Mouse (Mus musculus): ENCODE results near the gene H3f3b. TPM values are rescaled to one million over a fixed set of nuclear protein-coding genes. Genes with fewer than 3 reads are reported as not detected.

Gene H3f3b
- total and polyA plus RNA-seq, 3 experiments = 76.2 to 363 (median 270) TPM

DNA sequence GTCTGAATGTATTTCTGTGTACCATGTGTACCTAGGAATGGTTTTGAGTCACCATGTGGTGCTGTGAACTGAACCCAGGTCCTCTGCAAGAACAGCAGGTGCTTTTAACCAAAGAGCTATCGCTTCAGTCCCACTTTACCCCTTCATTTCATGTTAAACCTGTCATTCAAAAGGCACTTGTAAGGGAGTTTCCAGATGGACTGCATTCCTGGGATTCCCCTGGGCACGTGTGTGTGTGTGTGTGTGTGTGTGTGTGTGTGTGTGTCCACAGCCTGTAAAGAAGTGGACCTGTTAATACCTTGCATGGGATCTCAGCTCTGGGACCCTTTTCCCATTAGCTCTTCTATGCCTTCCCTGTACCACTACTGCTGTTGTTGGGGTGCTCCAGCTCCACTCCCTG, 21.8 kb upstream of the H3f3b start:
- no peak for DNase-seq

DNA sequence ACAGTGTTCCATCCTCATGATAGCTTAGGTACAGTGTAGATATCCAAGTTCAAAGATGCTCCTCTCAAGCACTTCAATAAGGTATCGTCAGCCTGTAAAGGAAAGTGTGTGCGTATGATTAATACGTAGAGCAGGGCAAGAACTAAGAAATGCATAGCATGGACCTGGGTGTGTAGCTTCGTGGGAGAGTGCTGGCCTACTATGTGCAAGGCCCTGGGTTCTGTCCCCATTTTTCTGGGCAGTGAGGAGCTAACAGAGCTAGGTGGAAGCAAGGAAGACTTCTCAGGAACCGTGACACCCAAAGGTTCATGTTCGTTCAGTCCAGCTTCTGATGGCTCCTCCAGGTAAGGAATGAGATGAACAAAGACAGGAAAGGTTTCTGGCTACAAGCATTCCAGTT, 17.4 kb upstream of the H3f3b start:
- no peak for DNase-seq

DNA sequence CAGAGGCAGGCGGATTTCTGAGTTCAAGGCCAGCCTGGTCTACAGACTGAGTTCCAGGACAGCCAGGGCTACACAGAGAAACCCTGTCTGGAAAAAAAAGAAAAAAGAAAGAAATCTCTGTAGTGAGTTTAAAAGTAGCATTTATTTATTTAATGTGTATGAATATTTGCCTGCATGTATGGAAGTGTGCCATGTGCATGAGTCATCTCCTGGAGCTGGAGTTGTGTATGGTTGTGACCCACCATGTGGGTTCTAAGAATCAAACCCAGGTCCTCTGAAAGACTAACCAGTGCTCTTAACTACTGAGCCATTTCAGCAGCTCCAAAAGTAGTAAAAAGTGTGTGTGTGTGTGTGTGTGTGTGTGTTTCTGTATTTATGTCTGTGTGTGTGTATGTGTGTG, 15.5 kb upstream of the H3f3b start:
- no peak for DNase-seq

DNA sequence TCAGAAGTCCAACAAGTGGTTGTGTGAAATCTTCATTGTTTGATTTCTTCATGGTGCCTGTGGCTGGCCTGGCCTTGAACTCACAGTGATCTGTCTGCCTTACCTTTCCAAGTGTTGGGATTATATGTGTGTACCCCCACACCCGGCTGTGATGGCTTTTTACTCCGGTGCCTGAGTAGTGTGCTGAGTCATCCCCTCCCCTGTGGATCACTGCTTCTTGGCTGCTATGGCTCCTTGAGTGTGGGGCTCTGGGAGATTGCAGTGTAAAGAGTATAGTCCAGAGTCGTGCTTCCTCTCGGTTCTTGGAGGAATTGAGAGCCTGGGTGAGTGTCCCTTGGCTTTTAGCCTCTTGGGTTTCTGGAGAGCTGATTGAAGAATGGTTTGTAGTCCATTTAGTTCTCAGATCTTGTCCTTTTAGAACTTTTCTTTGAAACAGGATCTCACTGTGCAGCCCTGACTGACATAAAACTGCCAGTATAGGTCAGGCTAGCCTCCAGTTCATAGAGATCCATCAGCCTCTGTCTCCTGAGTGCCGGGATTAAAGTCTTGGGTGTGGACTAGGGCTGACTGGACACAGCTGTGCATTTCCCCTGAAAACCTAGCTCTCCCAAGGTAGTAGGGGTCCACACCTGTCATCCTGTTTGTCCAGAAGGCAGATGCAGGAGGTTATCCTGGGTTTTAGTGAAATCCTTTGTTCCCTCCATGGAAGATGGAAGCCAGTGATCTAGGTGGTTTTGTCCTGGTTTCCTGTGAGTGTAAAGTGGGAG, 14.8 kb upstream of the H3f3b start:
- no peak for DNase-seq

DNA sequence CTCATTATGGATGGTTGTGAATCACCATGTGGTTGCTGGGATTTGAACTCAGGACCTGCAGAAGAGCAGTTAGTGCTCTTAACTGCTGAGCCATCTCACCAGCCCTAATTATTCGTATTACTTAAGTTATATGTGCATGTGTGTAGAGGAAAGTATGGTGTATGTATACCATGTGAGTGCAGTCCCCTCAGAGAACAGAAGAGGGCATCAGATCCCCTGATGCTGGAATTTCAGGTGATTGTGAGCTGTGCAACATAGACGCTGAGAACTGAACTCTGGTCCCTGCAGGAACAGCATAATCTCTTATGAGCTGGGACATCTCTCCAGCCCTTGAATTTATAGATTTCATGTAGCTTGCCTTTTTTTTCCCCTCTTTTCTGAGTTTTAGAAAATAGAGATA, 14.1 kb upstream of the H3f3b start:
- DNase-seq = no peak

DNA sequence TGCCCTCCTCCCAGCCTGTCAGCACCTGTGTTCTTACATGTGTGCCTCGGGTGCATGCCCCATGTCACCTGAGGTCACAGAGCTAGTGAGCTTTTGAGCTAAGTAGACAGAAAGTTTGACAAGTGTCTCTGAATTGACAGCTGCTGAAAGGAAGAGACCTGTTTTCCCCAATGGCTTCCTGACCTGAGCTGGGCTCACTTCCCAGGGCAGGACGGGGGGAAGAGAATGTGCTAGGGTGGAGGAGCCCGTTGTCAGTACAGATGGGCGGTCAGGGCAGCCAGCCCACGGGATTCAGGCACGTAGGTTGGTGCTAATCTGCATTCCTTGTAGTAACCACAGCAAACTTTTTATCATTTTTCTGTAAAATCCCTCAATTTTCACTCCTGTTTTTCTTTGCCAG, 12.8 kb upstream of the H3f3b start:
- no peak for DNase-seq

DNA sequence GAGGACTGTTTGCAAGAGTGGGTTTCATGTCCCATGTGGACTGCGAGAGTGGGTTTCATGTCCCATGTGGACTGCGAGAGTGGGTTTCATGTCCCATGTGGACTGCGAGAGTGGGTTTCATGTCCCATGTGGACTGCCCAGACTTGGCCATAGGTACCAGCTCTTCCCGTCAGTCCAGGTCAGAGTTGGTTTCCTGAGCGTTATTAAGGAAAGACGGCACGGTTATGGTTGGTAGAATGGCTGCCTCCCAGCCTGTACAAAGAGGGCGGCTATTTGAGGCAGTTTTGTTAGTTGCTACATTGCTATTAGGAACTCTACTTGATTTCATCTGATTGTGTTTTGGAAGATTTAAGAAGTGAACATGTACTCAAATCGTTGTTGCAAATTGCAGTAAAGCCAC, 10.1 kb upstream of the H3f3b start:
- no peak for DNase-seq

DNA sequence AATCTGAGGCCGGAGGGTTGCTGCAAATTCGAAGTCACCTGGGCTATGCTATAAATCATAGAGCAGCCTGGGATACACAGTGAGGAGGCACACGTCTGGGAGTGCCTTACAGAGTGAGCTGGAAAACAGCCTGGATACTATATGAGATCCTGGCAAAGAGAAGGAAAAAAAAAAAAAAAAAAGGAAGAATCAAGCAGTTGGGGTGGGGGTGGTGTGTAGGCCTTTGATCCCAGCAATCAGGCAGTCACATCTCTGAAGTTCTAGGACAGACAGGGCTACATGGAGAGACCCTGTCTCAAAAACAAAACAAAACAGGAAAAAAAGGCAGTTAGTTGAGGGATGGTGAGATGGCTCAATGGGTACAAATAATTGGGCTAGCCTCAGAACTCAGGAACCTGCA, 8.9 kb upstream of the H3f3b start:
- DNase-seq = no peak

DNA sequence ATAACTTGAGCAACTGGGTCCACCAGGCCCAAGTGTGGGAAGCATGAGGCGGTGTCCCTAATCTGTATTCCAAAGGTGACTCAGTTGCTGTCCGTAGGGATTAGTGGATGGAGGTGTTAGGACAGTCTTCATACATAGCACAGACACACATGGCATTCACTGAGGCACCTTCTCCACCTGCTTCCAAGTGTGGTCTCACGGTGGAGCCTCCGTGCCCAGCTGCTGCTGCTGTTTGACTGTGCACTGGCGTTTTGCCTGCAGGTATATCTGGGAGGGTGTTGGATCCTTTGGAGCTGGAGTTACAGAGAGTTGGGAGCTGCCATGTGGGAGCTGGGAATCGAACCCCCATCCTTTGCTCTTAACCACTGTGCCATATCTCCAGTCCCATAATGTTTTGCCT, 6.8 kb upstream of the H3f3b start:
- no peak for DNase-seq

DNA sequence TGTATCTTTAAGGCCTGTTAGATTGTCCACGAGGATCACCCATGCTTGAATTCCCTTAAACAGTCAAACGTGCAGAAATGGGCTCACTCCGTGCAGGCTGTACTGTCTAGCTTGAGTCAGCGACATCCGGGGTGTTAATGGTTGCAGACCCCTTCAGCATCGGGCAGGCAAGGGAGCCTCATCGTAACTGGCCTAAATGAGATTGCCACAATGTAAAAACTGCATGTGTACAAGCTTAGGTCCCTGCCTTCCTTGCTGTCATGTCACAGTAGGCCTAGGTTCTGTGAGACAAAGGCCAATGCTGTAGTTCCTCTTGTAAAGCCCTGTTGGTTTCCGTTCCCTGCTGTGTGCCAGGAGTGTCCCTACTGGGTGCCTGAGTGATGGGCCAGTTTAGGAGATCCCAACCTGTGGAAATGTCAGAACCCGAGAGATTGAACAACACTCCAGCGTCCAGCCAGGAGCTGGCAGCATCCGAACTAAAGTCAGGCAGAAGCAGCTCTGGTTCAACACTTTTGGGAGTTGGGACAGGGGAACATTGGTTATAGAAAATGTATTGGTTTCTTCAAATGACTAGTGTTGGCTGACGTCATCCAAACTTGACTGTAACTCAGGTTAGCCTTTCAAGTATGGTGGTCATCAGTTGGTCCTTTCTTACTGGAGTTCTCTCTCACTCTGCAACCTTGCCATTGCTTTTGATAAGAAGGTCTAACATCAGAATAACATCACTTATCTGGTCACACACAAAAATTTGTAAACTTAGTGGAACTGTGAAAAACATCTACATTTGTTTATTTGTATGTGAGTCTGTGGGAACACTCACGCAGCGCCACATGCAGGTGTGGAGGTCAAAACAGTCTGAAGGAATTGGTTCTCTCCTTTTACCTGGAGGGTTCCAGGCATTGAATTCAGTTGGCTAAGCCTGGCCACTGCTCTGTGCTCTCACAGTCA, 3.4 kb upstream of the H3f3b start:
- no peak for DNase-seq

DNA sequence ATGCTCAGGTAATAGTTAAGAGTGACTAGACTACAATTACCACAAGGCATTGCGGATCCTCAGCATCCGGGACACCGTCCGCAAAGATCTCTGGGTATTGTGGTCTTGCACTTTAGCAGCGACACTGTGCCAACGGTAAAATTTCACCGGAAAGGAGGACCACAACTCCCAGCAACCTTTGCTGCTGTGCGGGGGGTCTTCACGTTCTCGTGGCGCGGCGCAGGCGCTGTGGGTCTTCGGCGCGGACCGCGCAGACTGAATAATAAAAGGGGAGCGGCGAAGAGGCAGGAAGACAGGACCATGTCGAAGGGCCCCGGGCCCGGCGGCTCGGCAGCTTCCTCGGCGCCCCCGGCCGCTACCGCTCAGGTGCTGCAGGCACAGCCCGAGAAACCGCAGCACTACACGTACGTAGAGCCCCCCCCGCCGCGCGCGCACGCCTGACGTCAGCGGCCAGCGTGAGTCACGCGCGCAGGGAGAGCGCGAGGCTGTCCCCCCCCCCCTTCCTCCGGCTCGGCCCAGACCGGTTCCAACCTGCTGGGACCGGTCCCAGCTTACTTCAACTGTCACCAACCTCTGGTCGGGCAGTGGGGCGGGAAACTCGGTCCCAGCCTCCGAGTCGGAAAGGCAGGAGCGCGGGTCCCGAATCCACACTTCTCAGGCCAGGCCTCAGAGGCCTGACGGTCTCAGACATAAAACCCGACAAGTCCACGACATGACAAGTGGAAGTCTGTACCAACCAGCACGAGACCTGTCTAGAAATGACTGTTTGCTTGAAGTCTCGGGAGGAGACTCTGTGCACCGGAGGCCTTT, 2.5 kb upstream of the H3f3b start, which contains the start of gene Unk:
Gene Unk (plus strand): TSS at position 235 of the 810 bp plus-strand sequence.
- peak; percentile 98 for DNase-seq

DNA sequence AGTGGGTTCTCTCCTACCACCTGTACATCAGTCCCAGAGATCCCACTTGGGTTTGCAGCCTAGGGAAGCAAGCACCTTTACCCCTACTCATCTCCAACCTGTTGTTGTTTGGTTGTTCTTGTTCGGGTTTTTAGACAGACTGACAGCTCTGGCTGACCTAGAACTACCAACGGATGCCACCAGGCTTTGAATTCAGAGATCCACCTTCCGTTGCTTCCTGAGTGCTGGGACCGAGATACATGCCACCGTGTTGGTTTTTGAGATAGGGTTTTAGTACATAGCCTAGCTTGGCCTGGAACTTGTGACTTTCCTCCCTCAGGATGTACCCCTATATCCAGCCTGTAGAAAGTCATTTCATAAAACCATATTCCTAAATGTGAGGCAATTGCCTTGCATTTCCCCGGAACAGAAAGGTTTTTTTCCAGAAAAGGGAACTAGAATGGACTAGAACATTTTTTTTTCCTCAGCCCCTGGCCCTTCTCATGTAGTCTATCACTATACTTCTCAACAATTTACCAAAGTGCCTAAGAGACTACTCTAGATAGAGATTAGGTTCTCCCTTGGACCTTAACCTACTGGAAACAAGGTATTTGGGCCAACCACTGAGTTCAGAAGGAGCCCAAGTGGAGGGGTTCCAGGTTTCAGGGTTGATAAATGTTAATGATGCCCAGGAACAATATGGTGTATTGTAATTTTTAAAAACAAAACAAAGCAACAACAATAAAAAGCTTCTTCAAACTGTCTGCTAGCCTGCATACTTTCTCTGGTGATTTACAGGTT, 1.5 kb upstream of the H3f3b start:
- DNase-seq = no peak

DNA sequence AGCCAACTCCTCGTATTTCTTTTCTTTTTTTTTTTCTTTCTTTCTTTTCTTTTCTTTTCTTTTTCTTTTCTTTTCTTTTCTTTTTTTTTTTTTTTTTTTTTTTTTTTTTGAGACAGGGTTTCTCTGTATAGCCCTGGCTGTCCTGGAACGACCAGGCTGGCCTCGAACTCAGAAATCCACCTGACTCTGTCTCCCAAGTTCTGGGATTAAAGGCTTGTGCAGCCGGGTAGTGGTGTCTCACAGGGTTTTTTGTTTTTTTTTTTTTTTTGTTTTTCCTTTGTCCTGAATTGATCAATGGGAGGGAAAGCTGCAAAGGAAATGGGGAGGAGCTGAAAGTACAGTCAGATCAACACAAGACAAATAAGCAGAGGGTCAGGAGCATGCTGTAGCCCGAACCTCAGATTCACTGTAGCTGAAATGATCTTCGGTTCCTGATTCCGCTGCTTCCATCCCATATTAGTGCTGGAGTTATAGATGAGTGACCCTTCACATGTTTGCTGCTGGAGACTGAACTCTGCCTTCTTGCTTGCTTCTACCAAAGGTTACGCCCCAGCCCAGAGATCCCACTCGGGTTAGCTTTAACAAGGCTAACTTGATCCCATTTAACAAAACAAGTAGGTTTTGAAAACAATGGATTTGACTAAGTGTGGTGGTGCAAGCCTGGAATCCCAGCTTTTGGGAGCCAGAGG, 559 bp upstream of the H3f3b start:
- DNase-seq = no peak

DNA sequence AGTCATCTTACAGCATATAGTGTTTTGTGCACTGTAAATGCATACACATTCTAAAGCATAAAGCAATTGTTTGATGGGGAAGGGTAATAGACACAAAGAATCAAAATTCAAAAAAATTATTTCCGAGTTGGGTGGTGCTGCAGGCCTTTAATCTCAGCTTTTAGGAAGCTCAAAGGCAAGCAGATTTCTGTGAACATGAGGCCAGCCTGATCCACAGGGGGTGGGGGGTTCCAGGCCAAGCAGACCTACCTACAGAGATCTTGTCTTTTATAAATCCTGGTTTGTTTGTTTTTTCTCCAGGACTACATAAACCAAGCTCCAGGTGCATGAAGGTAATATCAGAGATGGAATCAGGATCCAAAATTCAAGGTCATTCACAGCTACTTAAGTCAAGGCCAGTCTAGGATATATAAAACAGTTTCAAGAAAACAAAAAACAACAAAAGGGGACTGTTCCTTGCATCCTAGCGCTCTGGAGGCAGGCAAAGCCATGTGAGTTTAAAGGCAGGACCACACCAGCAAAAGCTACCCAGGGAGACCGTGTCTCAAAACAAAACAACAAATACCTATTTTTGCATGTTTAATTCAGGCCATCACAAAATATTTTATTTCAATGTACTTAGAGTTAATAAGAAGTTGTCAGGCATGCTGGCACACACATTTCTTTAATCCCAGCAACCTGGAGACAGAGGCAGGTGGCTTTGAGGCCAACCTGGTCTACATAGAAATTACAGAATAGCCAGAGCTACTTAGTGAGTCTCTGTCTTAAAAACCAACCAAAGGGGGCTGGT, 2.5 kb downstream of the H3f3b start:
- DNase-seq = no peak

DNA sequence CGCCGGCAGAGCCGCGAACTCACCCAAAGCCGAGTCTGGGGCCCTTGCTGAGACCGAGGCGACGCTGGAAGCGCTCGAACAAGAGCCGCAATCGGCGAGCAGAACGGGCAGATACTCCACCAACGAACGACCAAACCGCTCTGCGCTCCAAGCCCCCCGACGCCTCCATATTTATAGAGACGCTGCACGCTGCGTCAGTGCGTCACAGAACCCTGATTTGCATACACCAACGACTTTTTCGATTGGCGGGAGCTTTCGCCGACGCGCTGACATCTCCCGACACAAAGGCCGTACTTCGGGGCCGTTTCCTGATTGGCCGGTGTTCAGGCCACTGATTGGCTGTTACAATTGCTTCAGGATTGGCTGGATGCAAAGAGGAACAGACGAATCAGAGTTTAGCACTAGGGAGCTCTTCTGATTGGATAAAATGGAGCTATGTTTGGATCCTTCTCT, 3.4 kb downstream of the H3f3b start:
- peak; percentile 96 for DNase-seq

DNA sequence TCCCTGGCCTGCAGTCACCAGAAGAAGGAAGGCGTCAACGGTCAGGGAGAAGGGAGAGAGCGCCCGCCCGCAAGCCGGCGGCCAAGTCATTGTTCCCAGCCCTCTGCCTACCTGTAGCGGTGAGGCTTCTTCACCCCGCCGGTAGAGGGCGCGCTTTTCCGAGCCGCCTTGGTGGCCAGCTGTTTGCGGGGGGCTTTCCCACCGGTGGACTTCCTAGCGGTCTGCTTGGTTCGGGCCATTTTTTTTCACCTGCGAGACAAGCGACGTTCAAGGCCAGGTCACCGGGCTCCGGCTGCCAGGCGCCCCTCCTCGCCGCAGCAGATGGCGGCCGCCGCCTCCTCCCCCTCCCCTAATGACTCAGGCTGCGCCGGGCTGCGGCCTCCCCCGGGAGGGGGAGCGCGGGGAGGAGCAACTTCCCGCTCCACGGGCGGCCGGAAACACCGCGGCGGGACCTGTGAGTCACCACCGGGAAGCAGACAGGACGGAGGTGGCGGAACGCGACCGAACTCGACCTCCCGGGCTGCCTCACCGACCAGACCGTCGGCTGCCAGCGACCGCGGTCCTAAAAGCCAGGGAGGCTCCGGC, 3.9 kb downstream of the H3f3b start:
- peak; percentile 95 for DNase-seq

DNA sequence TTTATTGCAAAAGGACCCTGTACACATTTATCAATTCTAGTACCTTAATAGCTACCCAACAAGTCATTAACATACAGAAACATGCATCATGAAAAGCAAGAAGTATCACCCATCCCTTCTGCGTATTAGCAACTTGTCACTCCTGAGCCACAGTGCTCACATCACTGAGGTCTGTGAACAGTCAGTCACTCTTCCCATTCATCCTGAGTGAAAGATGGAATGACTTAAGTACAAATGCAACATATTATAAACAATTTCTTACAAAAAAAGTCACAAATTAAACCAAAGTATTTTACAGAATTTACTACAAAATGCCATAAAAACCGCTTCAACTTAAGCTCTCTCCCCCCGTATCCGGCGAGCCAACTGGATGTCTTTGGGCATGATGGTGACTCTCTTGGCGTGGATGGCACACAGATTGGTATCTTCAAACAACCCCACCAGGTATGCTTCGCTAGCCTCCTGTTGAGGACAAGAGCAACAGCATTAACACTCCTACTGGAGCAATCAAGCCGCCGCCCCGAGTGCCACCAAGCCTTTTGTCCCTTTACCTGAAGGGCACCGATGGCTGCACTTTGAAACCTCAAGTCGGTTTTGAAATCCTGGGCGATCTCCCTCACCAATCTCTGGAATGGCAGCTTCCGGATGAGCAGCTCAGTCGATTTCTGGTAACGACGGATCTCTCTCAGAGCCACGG, 4.5 kb downstream of the H3f3b start:
- peak; percentile 35 for DNase-seq

DNA sequence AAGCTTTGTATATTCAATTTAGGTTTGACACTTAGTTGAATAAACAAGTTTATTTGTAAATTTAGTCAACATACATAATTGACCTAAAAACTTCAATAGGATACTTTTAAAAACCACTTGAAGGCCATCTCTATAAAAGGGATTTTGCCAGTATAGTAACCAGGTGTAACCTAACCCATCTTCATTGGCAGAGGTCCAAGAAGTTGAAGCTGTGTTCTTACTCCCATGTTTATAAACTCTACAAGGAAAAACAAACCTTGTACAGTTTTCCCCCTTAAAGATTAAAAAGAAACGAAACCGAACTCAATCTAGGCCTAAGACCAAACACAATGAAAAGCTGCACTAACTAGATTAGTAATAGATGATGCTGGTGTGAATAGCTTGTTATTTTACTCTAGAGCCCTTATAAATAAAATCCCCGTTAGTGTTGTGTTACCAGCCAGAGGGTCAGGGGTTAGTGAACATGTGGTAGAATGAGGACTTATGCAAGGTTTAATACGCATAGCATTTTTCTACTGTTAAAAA, 5.4 kb downstream of the H3f3b start:
- no peak for DNase-seq
